Mouse (Mus musculus) left cerebral cortex, adult 2 months (tissue): ENCODE measurements around the gene Zfp987. TPM values are rescaled to one million over a fixed set of nuclear protein-coding genes. Genes with fewer than 3 reads are reported as not detected.
"Not testable (repeated sequence)": the region's sequence is repeated elsewhere in the genome, so short reads cannot be mapped to it uniquely, and the experiment has no call there.

Experiments used
- DNase-seq, 2 experiments: peaks; one replicate each; pipeline ENCODE4 v3.0.0; 2021 to 2022; ENCODE audit warnings: low spot score in 2 of 2, mixed read lengths in 1 of 2; ENCODE audit errors: extremely low spot score in 1 of 2
- H3K27ac ChIP-seq: fragments of 200-600 bp; 2 replicates; pipeline ENCODE4 v1.8.1; 2022
- H3K4me3 ChIP-seq: fragments of 200-600 bp; 2 replicates; pipeline ENCODE4 v1.8.1; 2022
- CTCF ChIP-seq: fragments of 200-600 bp; IDR thresholded peaks from 2 replicates; pipeline ENCODE4 v1.8.1; 2022; ENCODE audit warnings: antibody characterized with exemption, mild to moderate bottlenecking, moderate library complexity
- intact Hi-C: fragments of 180-260 bp; cut with DNase I; formaldehyde crosslinking; loops from one replicate; pipeline ENCODE4 v1.15.1; 2025
- long read RNA-seq, 2 experiments: library from polyadenylated mRNA; stranded (forward); transcript quantifications; one replicate each; pipeline ENCODE4 v2.0.0; 2021; ENCODE audit warnings: borderline mapping rate in 2 of 2
- total RNA-seq, 2 experiments: library from RNA; stranded (reverse); gene quantifications; 2 replicates each; pipeline ENCODE4 v1.2.3; 2021

Gene Zfp987
- total RNA-seq = not detected
- long read RNA-seq, experiment 1 = 0 reads
- long read RNA-seq, experiment 2 = 0 reads

- H3K4me3 ChIP-seq, H3K27ac ChIP-seq, intact Hi-C loops, DNase-seq: not testable (repeated sequence)
Measured at GRCm38 (mm10) chr4:146096998-146097397, at the start of gene Zfp987. Gene Zfp987, plus strand, starts transcription at chr4:146097298.

GRCm38 (mm10) chr4:146052536-146052935 lies 44.6 kb upstream of the Zfp987 start:
- intact Hi-C loops, DNase-seq, H3K4me3 ChIP-seq, H3K27ac ChIP-seq: not testable (repeated sequence)

GRCm38 (mm10) chr4:146053445-146053844 lies 43.7 kb upstream of the Zfp987 start:
- H3K4me3 ChIP-seq, H3K27ac ChIP-seq, intact Hi-C loops, DNase-seq: not testable (repeated sequence)

- no peak overlapping the region for H3K4me3 ChIP-seq
- DNase-seq = no peak
- intact Hi-C loops = no loop called here
- no peak for TF ChIP-seq CTCF
- no peak overlapping the region for H3K27ac ChIP-seq
Measured at GRCm38 (mm10) chr4:146055335-146055734, 41.8 kb upstream of the Zfp987 start.

- DNase-seq, intact Hi-C loops, H3K27ac ChIP-seq, H3K4me3 ChIP-seq: not testable (repeated sequence)
Measured at GRCm38 (mm10) chr4:146058646-146059045, 38.5 kb upstream of the Zfp987 start.

GRCm38 (mm10) chr4:146059078-146059477 lies 38.0 kb upstream of the Zfp987 start:
- DNase-seq, H3K27ac ChIP-seq, intact Hi-C loops, H3K4me3 ChIP-seq: not testable (repeated sequence)

GRCm38 (mm10) chr4:146059974-146060693 lies 37.0 kb upstream of the Zfp987 start:
- H3K4me3 ChIP-seq, H3K27ac ChIP-seq, DNase-seq, intact Hi-C loops: not testable (repeated sequence)

- intact Hi-C loops, DNase-seq, H3K4me3 ChIP-seq, H3K27ac ChIP-seq: not testable (repeated sequence)
Measured at GRCm38 (mm10) chr4:146061082-146061481, 36.0 kb upstream of the Zfp987 start.

GRCm38 (mm10) chr4:146062021-146062420 lies 35.1 kb upstream of the Zfp987 start:
- H3K27ac ChIP-seq, DNase-seq, intact Hi-C loops, H3K4me3 ChIP-seq: not testable (repeated sequence)

- H3K4me3 ChIP-seq = not testable (repeated sequence)
Measured at GRCm38 (mm10) chr4:146063001-146063400, 34.1 kb upstream of the Zfp987 start.

GRCm38 (mm10) chr4:146063621-146064020 lies 33.5 kb upstream of the Zfp987 start:
- intact Hi-C loops, H3K27ac ChIP-seq, H3K4me3 ChIP-seq, DNase-seq: not testable (repeated sequence)

More at GRCm38 (mm10) chr4:146063001-146063400, 34.1 kb upstream of the Zfp987 start:
- intact Hi-C loops, DNase-seq, H3K27ac ChIP-seq: not testable (repeated sequence)

- DNase-seq, H3K27ac ChIP-seq, intact Hi-C loops, H3K4me3 ChIP-seq: not testable (repeated sequence)
Measured at GRCm38 (mm10) chr4:146064807-146065206, 32.3 kb upstream of the Zfp987 start.

GRCm38 (mm10) chr4:146066932-146067580 lies 30.0 kb upstream of the Zfp987 start:
- intact Hi-C loops, H3K4me3 ChIP-seq, H3K27ac ChIP-seq, DNase-seq: not testable (repeated sequence)

GRCm38 (mm10) chr4:146067594-146067993 lies 29.5 kb upstream of the Zfp987 start:
- DNase-seq, intact Hi-C loops, H3K27ac ChIP-seq, H3K4me3 ChIP-seq: not testable (repeated sequence)

- intact Hi-C loops, H3K4me3 ChIP-seq, DNase-seq, H3K27ac ChIP-seq: not testable (repeated sequence)
Measured at GRCm38 (mm10) chr4:146073264-146073663, 23.8 kb upstream of the Zfp987 start.

- H3K27ac ChIP-seq, H3K4me3 ChIP-seq, DNase-seq, intact Hi-C loops: not testable (repeated sequence)
Measured at GRCm38 (mm10) chr4:146101448-146101847, 4.3 kb downstream of the Zfp987 start.

GRCm38 (mm10) chr4:146156524-146156923 lies 59.4 kb downstream of the Zfp987 start, which contains the start of gene Zfp600:
Gene Zfp600, plus strand, starts transcription at chr4:146156824.
- intact Hi-C loops, DNase-seq, H3K4me3 ChIP-seq, H3K27ac ChIP-seq: not testable (repeated sequence)
